Mouse (Mus musculus): ENCODE measurements around the gene Klhdc7b. TPM values are rescaled to one million over a fixed set of nuclear protein-coding genes. Genes with fewer than 3 reads are reported as not detected.
"Not testable (repeated sequence)": the region's sequence is repeated elsewhere in the genome, so short reads cannot be mapped to it uniquely, and the experiment has no call there.

The Klhdc7b gene
- polyA plus RNA-seq, 1 experiment from 2014 or later, result not detected

- Histone ChIP-seq H3K27me3 (replicated peaks; ENCODE audit: control insufficient read depth, insufficient read depth, low read length) (no peaks in the 10 kb centered on the region), H3K4me3 (replicated peaks; ENCODE audit: low read length) (peak within 1 kb of the TSS; percentile 92), H3K27ac (ENCODE audit: low read length) (peak within 1 kb of the TSS; percentile 97), H3K36me3 (ENCODE audit: control insufficient read depth, insufficient read depth) (peaks cover 11% of the 10 kb centered on the region), H3K9ac (replicated peaks; ENCODE audit: low read depth, low read length) (peak within 1 kb of the TSS; percentile 81), H3K4me2 (ENCODE audit: low read length) (peak within 1 kb of the TSS; percentile 80), H3K9me3 (ENCODE audit: control insufficient read depth, low read length) (no peaks in the 10 kb centered on the region), H3K4me1 (replicated peaks; ENCODE audit: control insufficient read depth, insufficient read depth, low read length) (peaks cover 22% of the 10 kb centered on the region)
- under 1% methylated on average over 70 of the region's 70 CpGs for WGBS
- peak; percentile 95 for ATAC-seq
Observed at GRCm38 (mm10) chr15:89429352-89430221, 44.9 kb downstream of the Klhdc7b start, which contains the start of the genes C730034F03Rik, Gm44502 and Chkb. C730034F03Rik (plus strand) TSS chr15:89429589. Gm44502 (minus strand) TSS chr15:89429696. Chkb (minus strand) TSS chr15:89429908.

GRCm38 (mm10) chr15:89430341-89430740, 45.6 kb downstream of the Klhdc7b start:
- WGBS, result 44% methylated on average over 6 of the region's 6 CpGs
- H3K27me3 ChIP-seq (replicated peaks; ENCODE audit: control insufficient read depth, insufficient read depth, low read length), result no peaks in the 10 kb centered on the region

GRCm38 (mm10) chr15:89430771-89431170, 46.1 kb downstream of the Klhdc7b start:
- H3K4me3 ChIP-seq (replicated peaks; ENCODE audit: low read length); H3K27me3 ChIP-seq (replicated peaks; ENCODE audit: control insufficient read depth, insufficient read depth, low read length); H3K27ac ChIP-seq (ENCODE audit: low read length); H3K9ac ChIP-seq (replicated peaks; ENCODE audit: low read depth, low read length); H3K9me3 ChIP-seq (ENCODE audit: control insufficient read depth, low read length); ATAC-seq; H3K4me2 ChIP-seq (ENCODE audit: low read length): not testable (repeated sequence)
- WGBS, result 93% methylated on average over 6 of the region's 9 CpGs
- H3K4me1 ChIP-seq (replicated peaks; ENCODE audit: control insufficient read depth, insufficient read depth, low read length), result peaks cover 22% of the 10 kb centered on the region
- H3K36me3 ChIP-seq (ENCODE audit: control insufficient read depth, insufficient read depth), result peaks cover 11% of the 10 kb centered on the region

More at GRCm38 (mm10) chr15:89430341-89430740, 45.6 kb downstream of the Klhdc7b start:
- Histone ChIP-seq H3K4me2 (ENCODE audit: low read length) (peak overlapping the region; percentile 80), H3K36me3 (ENCODE audit: control insufficient read depth, insufficient read depth) (peaks cover 11% of the 10 kb centered on the region), H3K9ac (replicated peaks; ENCODE audit: low read depth, low read length) (peak overlapping the region; percentile 81), H3K9me3 (ENCODE audit: control insufficient read depth, low read length) (no peaks in the 10 kb centered on the region), H3K27ac (ENCODE audit: low read length) (peak overlapping the region; percentile 97), H3K4me3 (replicated peaks; ENCODE audit: low read length) (peak overlapping the region; percentile 92), H3K4me1 (replicated peaks; ENCODE audit: control insufficient read depth, insufficient read depth, low read length) (peaks cover 22% of the 10 kb centered on the region)
- ATAC-seq, result no peak

- Histone ChIP-seq H3K4me1 (replicated peaks; ENCODE audit: control insufficient read depth, insufficient read depth, low read length) (peaks cover 22% of the 10 kb centered on the region), H3K36me3 (ENCODE audit: control insufficient read depth, insufficient read depth) (peaks cover 6% of the 10 kb centered on the region), H3K27me3 (replicated peaks; ENCODE audit: control insufficient read depth, insufficient read depth, low read length) (no peaks in the 10 kb centered on the region), H3K9ac (replicated peaks; ENCODE audit: low read depth, low read length) (no peak overlapping the region), H3K9me3 (ENCODE audit: control insufficient read depth, low read length) (no peaks in the 10 kb centered on the region), H3K4me2 (ENCODE audit: low read length) (no peak overlapping the region), H3K4me3 (replicated peaks; ENCODE audit: low read length) (no peak overlapping the region), H3K27ac (ENCODE audit: low read length) (no peak overlapping the region)
- ATAC-seq, result no peak
- WGBS, result 90% methylated on average over 3 of the region's 3 CpGs
Observed at GRCm38 (mm10) chr15:89431271-89431670, 46.6 kb downstream of the Klhdc7b start.

GRCm38 (mm10) chr15:89431806-89432205, 47.1 kb downstream of the Klhdc7b start:
- no peaks in the 10 kb centered on the region for H3K27me3 ChIP-seq (replicated peaks; ENCODE audit: control insufficient read depth, insufficient read depth, low read length)
- H3K4me1 ChIP-seq (replicated peaks; ENCODE audit: control insufficient read depth, insufficient read depth, low read length), result peaks cover 22% of the 10 kb centered on the region
- H3K4me2 ChIP-seq (ENCODE audit: low read length), result no peak overlapping the region
- H3K36me3 ChIP-seq (ENCODE audit: control insufficient read depth, insufficient read depth), result peaks cover 5% of the 10 kb centered on the region
- 92% methylated on average over 6 of the region's 6 CpGs for WGBS
- no peaks in the 10 kb centered on the region for H3K9me3 ChIP-seq (ENCODE audit: control insufficient read depth, low read length)
- H3K4me3 ChIP-seq (replicated peaks; ENCODE audit: low read length), result no peak overlapping the region
- no peak for ATAC-seq
- H3K27ac ChIP-seq (ENCODE audit: low read length), result no peak overlapping the region
- no peak overlapping the region for H3K9ac ChIP-seq (replicated peaks; ENCODE audit: low read depth, low read length)

GRCm38 (mm10) chr15:89432946-89433345, 48.2 kb downstream of the Klhdc7b start:
- no peaks in the 10 kb centered on the region for H3K9me3 ChIP-seq (ENCODE audit: control insufficient read depth, low read length)
- H3K9ac ChIP-seq (replicated peaks; ENCODE audit: low read depth, low read length), result no peak overlapping the region
- WGBS, result 84% methylated on average over 4 of the region's 4 CpGs
- H3K27me3 ChIP-seq (replicated peaks; ENCODE audit: control insufficient read depth, insufficient read depth, low read length), result no peaks in the 10 kb centered on the region
- no peak overlapping the region for H3K4me2 ChIP-seq (ENCODE audit: low read length)
- H3K4me3 ChIP-seq (replicated peaks; ENCODE audit: low read length), result no peak overlapping the region
- ATAC-seq, result no peak
- no peak overlapping the region for H3K27ac ChIP-seq (ENCODE audit: low read length)
- H3K4me1 ChIP-seq (replicated peaks; ENCODE audit: control insufficient read depth, insufficient read depth, low read length), result peaks cover 21% of the 10 kb centered on the region
- no peaks in the 10 kb centered on the region for H3K36me3 ChIP-seq (ENCODE audit: control insufficient read depth, insufficient read depth)

GRCm38 (mm10) chr15:89434136-89434535, 49.4 kb downstream of the Klhdc7b start:
- Histone ChIP-seq H3K36me3 (ENCODE audit: control insufficient read depth, insufficient read depth) (no peaks in the 10 kb centered on the region), H3K27ac (ENCODE audit: low read length) (no peak overlapping the region), H3K9me3 (ENCODE audit: control insufficient read depth, low read length) (no peaks in the 10 kb centered on the region), H3K4me3 (replicated peaks; ENCODE audit: low read length) (no peak overlapping the region), H3K4me2 (ENCODE audit: low read length) (no peak overlapping the region), H3K4me1 (replicated peaks; ENCODE audit: control insufficient read depth, insufficient read depth, low read length) (peaks cover 12% of the 10 kb centered on the region), H3K27me3 (replicated peaks; ENCODE audit: control insufficient read depth, insufficient read depth, low read length) (no peaks in the 10 kb centered on the region), H3K9ac (replicated peaks; ENCODE audit: low read depth, low read length) (no peak overlapping the region)
- no peak for ATAC-seq
- WGBS, result 75% methylated on average over 3 of the region's 3 CpGs

- H3K9ac ChIP-seq (replicated peaks; ENCODE audit: low read depth, low read length), result no peak overlapping the region
- peaks cover 6% of the 10 kb centered on the region for H3K4me1 ChIP-seq (replicated peaks; ENCODE audit: control insufficient read depth, insufficient read depth, low read length)
- no peak overlapping the region for H3K4me2 ChIP-seq (ENCODE audit: low read length)
- 86% methylated on average over 5 of the region's 5 CpGs for WGBS
- no peak overlapping the region for H3K27ac ChIP-seq (ENCODE audit: low read length)
- no peaks in the 10 kb centered on the region for H3K9me3 ChIP-seq (ENCODE audit: control insufficient read depth, low read length)
- no peaks in the 10 kb centered on the region for H3K36me3 ChIP-seq (ENCODE audit: control insufficient read depth, insufficient read depth)
- no peak for ATAC-seq
- no peaks in the 10 kb centered on the region for H3K27me3 ChIP-seq (replicated peaks; ENCODE audit: control insufficient read depth, insufficient read depth, low read length)
- H3K4me3 ChIP-seq (replicated peaks; ENCODE audit: low read length), result no peak overlapping the region
Observed at GRCm38 (mm10) chr15:89435878-89436277, 51.2 kb downstream of the Klhdc7b start.

All from forebrain, embryonic 16.5 days (tissue).